Mouse (Mus musculus) ES-Bruce4 (cell line): ENCODE measurements around the gene Flad1.

Experiments used
- CTCF ChIP-seq: IDR thresholded peaks from one replicate; pipeline ENCODE4 v1.8.1; 2011; ENCODE audit warnings: low read depth, low read length
- EP300 ChIP-seq: IDR thresholded peaks from 2 replicates; pipeline ENCODE4 v1.6.1; 2011; ENCODE audit warnings: low read depth, low read length; ENCODE audit not compliant: insufficient read depth
- POLR2A ChIP-seq: IDR thresholded peaks from one replicate; pipeline ENCODE4 v1.8.1; 2011; ENCODE audit warnings: low read length; ENCODE audit not compliant: insufficient read depth

DNA sequence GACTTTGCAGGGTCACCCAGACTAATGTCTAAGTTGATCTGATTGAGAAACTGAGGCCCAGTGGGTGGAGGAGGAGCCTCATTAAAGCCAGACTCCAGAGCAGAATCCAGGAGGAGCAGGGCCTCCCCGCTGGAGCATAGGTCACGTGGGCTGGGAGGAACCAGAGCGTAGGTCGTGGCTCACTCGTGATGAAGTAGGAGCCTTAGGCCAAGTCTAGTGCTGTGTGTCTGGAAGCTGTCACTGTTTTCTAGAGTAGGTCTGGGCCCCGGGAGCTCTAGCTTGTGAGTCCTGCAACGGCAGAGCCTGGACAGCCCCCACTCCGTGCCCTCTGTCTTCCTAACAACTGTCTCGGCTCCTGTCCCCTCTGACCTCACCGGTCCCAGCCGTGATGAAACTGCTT is 44.3 kb downstream of the Flad1 start:
- TF ChIP-seq POLR2A = no peak
- TF ChIP-seq EP300 = no peak
- no peak for TF ChIP-seq CTCF
